Mouse (Mus musculus) forebrain, postnatal 0 days (tissue): ENCODE measurements around the gene Mageb5. TPM values are rescaled to one million over a fixed set of nuclear protein-coding genes. Genes with fewer than 3 reads are reported as not detected.
"Not testable (repeated sequence)": the region's sequence is repeated elsewhere in the genome, so short reads cannot be mapped to it uniquely, and the experiment has no call there.

Experiments
- ATAC-seq: fragments of 200-750 bp; cut with Nextera tagmentation; 2 replicates; pipeline ENCODE4 v1.8.0; 2017; ENCODE audit warnings: mild to moderate bottlenecking, moderate library complexity
- DNase-seq: peaks from one replicate; pipeline ENCODE4 v3.0.0-alpha.2; 2015
- H3K27ac ChIP-seq: fragments of 300-500 bp; sonication (generic); 2 replicates; pipeline ENCODE4 v1.5.1; 2014; ENCODE audit warnings: low read depth, mild to moderate bottlenecking, antibody characterized with exemption, low read length, moderate library complexity, mixed read lengths
- H3K27me3 ChIP-seq: fragments of 300-500 bp; sonication (generic); 2 replicates; pipeline ENCODE4 v1.6.1; 2014; ENCODE audit warnings: mild to moderate bottlenecking, low read length, mixed read lengths; ENCODE audit not compliant: insufficient read depth
- H3K36me3 ChIP-seq: fragments of 300-500 bp; sonication (generic); 2 replicates; pipeline ENCODE4 v1.6.1; 2014; ENCODE audit warnings: mild to moderate bottlenecking, moderate library complexity; ENCODE audit not compliant: insufficient read depth
- H3K4me1 ChIP-seq: fragments of 300-500 bp; sonication (generic); 2 replicates; pipeline ENCODE4 v1.6.1; 2014; ENCODE audit warnings: antibody characterized with exemption; ENCODE audit not compliant: insufficient read depth
- H3K4me2 ChIP-seq: fragments of 300-500 bp; sonication (generic); 2 replicates; pipeline ENCODE4 v1.6.1; 2014; ENCODE audit warnings: low read depth, mild to moderate bottlenecking, moderate library complexity
- H3K4me3 ChIP-seq: fragments of 300-500 bp; sonication (generic); 2 replicates; pipeline ENCODE4 v1.5.1; 2014; ENCODE audit warnings: low read depth, low read length, mixed read lengths
- H3K9ac ChIP-seq: fragments of 300-500 bp; sonication (generic); 2 replicates; pipeline ENCODE4 v1.6.1; 2014; ENCODE audit warnings: mild to moderate bottlenecking
- H3K9me3 ChIP-seq: fragments of 300-500 bp; sonication (generic); 2 replicates; pipeline ENCODE4 v1.6.1; 2016; ENCODE audit warnings: low read length
- WGBS: fragments of 180-500 bp; shearing (Covaris S2); extraction: QIAGEN DNeasy Blood & Tissue Kit; methylation state at CpG from one replicate; pipeline ENCODE4 v1.1.7; 2014; 5-methylcytosine and 5-hydroxymethylcytosine counted together
- polyA plus RNA-seq: library from polyadenylated mRNA; unstranded; fragments of >200 nt; fragmentation: Nextera tagmentation; extraction: Ambion mirVana; gene quantifications from 2 replicates; pipeline ENCODE4 v1.2.1, GENCODE M21; 2015
- total RNA-seq: library from RNA; depleted of rRNA; stranded (reverse); fragments of >200 nt; gene quantifications from 2 replicates; pipeline ENCODE4 v1.2.3, GENCODE M21; 2014; rRNA removed

The Mageb5 gene
- total RNA-seq (not detected in 2 replicates), polyA plus RNA-seq (not detected in 2 replicates)

GRCm38 (mm10) chrX:91782918-91783317 lies at the start of gene Mageb5:
Mageb5 (minus strand) TSS chrX:91783018.
- 76% methylated on average over 1 of the region's 1 CpGs for WGBS

GRCm38 (mm10) chrX:91759591-91760226 lies 23.1 kb downstream of the Mageb5 start:
- no CpG with 5 or more reads among the region's 1 CpGs for WGBS
- not testable (repeated sequence) for ATAC-seq, DNase-seq

More at GRCm38 (mm10) chrX:91782918-91783317, at the start of gene Mageb5:
- H3K4me1 ChIP-seq, H3K9ac ChIP-seq, H3K36me3 ChIP-seq, H3K4me3 ChIP-seq, H3K27me3 ChIP-seq, ATAC-seq, H3K9me3 ChIP-seq, H3K4me2 ChIP-seq, H3K27ac ChIP-seq, DNase-seq: not testable (repeated sequence)

More at GRCm38 (mm10) chrX:91759591-91760226, 23.1 kb downstream of the Mageb5 start:
- H3K9ac ChIP-seq, H3K36me3 ChIP-seq, H3K27ac ChIP-seq, H3K4me2 ChIP-seq, H3K9me3 ChIP-seq, H3K4me1 ChIP-seq, H3K4me3 ChIP-seq, H3K27me3 ChIP-seq: not testable (repeated sequence)

Other genes starting within 250 kb of the Mageb5 start
- not detected in 2 replicates for gene 1700084M14Rik, start 207.1 kb downstream of the Mageb5 start, total RNA-seq
- gene 1700084M14Rik, start 207.1 kb downstream of the Mageb5 start, polyA plus RNA-seq = not detected in 2 replicates
- gene Gm14781, start 150.8 kb downstream of the Mageb5 start, total RNA-seq = not detected in 2 replicates
- gene Gm14781, start 150.8 kb downstream of the Mageb5 start, polyA plus RNA-seq = not detected in 2 replicates
- gene Mageb1, start 233.3 kb upstream of the Mageb5 start, total RNA-seq = not detected in 2 replicates
- not detected in 2 replicates for gene Mageb1, start 233.3 kb upstream of the Mageb5 start, polyA plus RNA-seq